Mouse (Mus musculus) embryonic facial prominence, embryonic 11.5 days (tissue): ENCODE measurements around the gene Capg. TPM values are rescaled to one million over a fixed set of nuclear protein-coding genes. Genes with fewer than 3 reads are reported as not detected.

Experiments
- ATAC-seq: fragments of 200-750 bp; cut with Nextera tagmentation; replicated peaks from 2 replicates; pipeline ENCODE4 v1.8.0; 2017; ENCODE audit warnings: low read depth; ENCODE audit not compliant: insufficient number of reproducible peaks, low FRiP score, low TSS enrichment
- DNase-seq: peaks from one replicate; pipeline ENCODE4 v3.0.0-alpha.2; 2015; ENCODE audit warnings: low spot score
- H3K27ac ChIP-seq: fragments of 300-500 bp; sonication (generic); replicated peaks from 2 replicates; pipeline ENCODE4 v1.5.1; 2014; ENCODE audit warnings: mild to moderate bottlenecking, low read depth, low read length, control low read depth
- H3K27me3 ChIP-seq: fragments of 300-500 bp; sonication (generic); 2 replicates; pipeline ENCODE4 v1.6.1; 2014; ENCODE audit warnings: mild to moderate bottlenecking, low read length, moderate library complexity, mixed read lengths; ENCODE audit not compliant: control insufficient read depth, insufficient read depth
- H3K36me3 ChIP-seq: fragments of 300-500 bp; sonication (generic); replicated peaks from 2 replicates; pipeline ENCODE4 v1.6.1; 2014; ENCODE audit warnings: low read depth, mild to moderate bottlenecking, low read length, moderate library complexity, mixed read lengths; ENCODE audit not compliant: control insufficient read depth, insufficient read depth
- H3K4me1 ChIP-seq: fragments of 300-500 bp; sonication (generic); 2 replicates; pipeline ENCODE4 v1.6.1; 2014; ENCODE audit warnings: low read length, mixed read lengths; ENCODE audit not compliant: control insufficient read depth, insufficient read depth
- H3K4me2 ChIP-seq: fragments of 300-500 bp; sonication (generic); 2 replicates; pipeline ENCODE4 v1.6.1; 2014; ENCODE audit warnings: low read depth, mild to moderate bottlenecking, control low read depth, low read length, moderate library complexity
- H3K4me3 ChIP-seq: fragments of 300-500 bp; sonication (generic); 2 replicates; pipeline ENCODE4 v1.5.1; 2014; ENCODE audit warnings: low read depth, low read length, control low read depth
- H3K9ac ChIP-seq: fragments of 300-500 bp; sonication (generic); replicated peaks from 2 replicates; pipeline ENCODE4 v1.6.1; 2014; ENCODE audit warnings: mild to moderate bottlenecking, control low read depth, low read length
- H3K9me3 ChIP-seq: fragments of 300-500 bp; sonication (generic); replicated peaks from 2 replicates; pipeline ENCODE4 v1.6.1; 2016; ENCODE audit warnings: mild to moderate bottlenecking, low read length, inconsistent platforms, mixed read lengths; ENCODE audit not compliant: control insufficient read depth
- WGBS: fragments of 180-500 bp; shearing (Covaris S2); extraction: QIAGEN DNeasy Blood & Tissue Kit; methylation state at CpG from one replicate; pipeline ENCODE4 v1.1.7; 2014; 5-methylcytosine and 5-hydroxymethylcytosine counted together
- polyA plus RNA-seq: library from polyadenylated mRNA; unstranded; fragments of >200 nt; fragmentation: Nextera tagmentation; extraction: Ambion mirVana; gene quantifications from 2 replicates; pipeline ENCODE4 v1.2.1, GENCODE M21; 2014

Capg gene
- polyA plus RNA-seq, 1 experiment from 2014 or later = 17.5 TPM

DNA sequence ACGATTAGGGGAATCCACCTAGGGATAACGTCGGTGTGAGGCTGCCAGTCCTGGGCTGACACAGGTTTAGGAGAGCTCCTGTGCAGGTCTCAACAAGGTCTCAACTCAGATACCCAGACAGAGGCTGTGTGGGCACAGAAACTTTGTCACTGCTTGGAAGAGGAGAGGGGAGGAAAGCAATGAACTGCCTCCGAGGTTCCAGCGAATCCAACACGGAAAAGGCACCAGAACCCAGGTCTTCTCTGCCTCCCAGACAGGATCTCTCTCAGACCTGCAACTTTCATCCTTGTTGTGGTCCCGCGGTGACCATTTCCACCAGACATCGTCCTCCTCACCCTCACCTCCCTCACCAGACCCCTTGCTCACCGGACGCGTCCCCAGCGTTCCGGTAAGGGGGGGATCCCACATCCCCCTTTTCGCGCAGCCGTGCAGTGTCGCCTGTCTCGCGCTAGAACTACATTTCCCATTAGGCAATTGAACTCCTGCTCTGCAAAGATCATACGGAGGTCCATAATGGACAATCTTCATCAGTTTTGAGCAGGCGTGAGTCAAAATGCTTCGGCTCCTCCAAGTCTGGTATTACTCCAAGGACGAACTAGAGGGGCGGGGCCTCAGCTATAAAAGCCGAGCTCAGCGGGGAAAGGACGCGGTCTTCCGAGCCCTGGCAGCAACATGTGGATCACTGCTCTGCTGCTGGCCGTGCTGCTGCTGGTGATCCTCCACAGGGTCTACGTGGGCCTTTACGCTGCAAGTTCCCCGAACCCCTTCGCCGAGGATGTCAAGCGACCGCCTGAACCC lies 54.0 kb downstream of the Capg start, which contains the start of the genes Elmod3 and Retsat:
Gene Elmod3, minus strand, starts transcription at position 458 of the 798 bp plus-strand sequence.
Gene Retsat, plus strand, starts transcription at position 520 of the 798 bp plus-strand sequence.
- Histone ChIP-seq H3K4me2 (peak within 1 kb of the TSS; percentile 75), H3K9ac (peak within 1 kb of the TSS; percentile 70), H3K4me3 (peak within 1 kb of the TSS; percentile 60), H3K27ac (no peak within 1 kb of the TSS), H3K27me3 (no peaks in the 10 kb centered on the region), H3K36me3 (no peaks in the 10 kb centered on the region), H3K4me1 (no peaks in the 10 kb centered on the region), H3K9me3 (no peaks in the 10 kb centered on the region)
- DNase-seq = peak; percentile 97
- ATAC-seq = peak; percentile 88
- WGBS = 1% methylated on average over 38 of the region's 38 CpGs

DNA sequence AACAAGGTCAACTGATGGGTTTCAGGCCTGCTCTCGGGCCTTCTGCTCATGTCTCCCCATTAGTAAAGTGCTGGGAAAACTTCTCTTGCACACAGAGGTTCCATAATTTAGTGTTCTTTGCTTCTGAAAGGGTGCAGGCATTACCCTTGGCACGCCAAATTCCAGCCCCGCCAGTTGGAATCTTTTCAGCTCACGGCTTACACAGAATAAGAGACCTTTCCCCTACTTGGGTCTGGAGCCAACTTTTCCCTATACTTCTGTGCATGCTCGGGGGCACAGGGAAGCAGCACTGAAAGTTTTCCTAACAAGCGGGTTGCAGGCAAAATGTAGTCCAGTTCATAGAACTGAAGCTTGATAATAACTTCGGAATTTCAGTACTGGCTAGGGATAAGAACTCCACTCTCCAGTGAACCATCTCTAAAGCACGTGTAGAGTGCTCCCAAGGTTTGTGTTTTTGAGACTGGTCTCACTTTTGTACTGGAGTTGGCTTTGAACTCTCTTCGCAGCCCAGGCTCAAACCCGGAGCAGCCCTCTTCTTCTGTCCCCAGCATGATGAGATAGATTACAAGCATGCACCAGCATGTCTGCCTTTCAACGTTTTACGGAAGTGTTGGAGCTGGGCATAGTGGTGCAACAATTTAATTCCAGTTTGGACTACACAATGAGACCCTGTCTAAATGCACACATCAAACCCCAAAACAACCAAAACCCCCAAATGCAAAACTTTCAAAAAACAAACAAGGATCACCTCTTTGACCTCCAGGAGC lies 54.8 kb downstream of the Capg start:
- Histone ChIP-seq H3K4me2 (peak overlapping the region; percentile 75), H3K4me3 (peak overlapping the region; percentile 60), H3K36me3 (no peaks in the 10 kb centered on the region), H3K4me1 (no peaks in the 10 kb centered on the region), H3K9ac (peak overlapping the region; percentile 62), H3K9me3 (no peaks in the 10 kb centered on the region), H3K27ac (no peak overlapping the region), H3K27me3 (no peaks in the 10 kb centered on the region)
- WGBS = 51% methylated on average over 12 of the region's 12 CpGs
- ATAC-seq = no peak
- DNase-seq = peak; percentile 30

DNA sequence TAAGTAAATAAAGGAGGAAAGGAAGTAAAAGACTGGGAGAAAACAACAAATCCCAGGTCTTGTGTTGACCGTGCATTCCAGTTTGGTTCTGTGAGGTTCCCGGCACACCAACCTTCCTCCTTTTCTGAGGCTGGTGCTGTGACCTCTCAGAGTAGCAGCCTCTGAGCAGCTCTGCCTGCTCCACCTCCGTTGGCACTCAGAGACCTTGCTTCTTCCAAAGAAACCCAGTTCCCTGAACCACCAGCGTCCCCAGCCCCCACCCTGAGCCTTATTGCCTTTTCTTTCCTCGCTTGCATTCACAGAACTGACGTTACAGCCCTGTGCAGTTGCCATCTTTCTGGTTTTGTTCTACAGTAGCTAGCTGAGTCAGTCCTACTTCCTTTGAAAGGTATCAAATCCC lies 56.0 kb downstream of the Capg start:
- no peaks in the 10 kb centered on the region for H3K4me1 ChIP-seq
- no peaks in the 10 kb centered on the region for H3K9me3 ChIP-seq
- no peak overlapping the region for H3K9ac ChIP-seq
- no peaks in the 10 kb centered on the region for H3K27me3 ChIP-seq
- no peak for ATAC-seq
- no peaks in the 10 kb centered on the region for H3K36me3 ChIP-seq
- 82% methylated on average over 6 of the region's 6 CpGs for WGBS
- no peak overlapping the region for H3K4me3 ChIP-seq
- no peak for DNase-seq
- H3K27ac ChIP-seq = no peak overlapping the region
- no peak overlapping the region for H3K4me2 ChIP-seq

DNA sequence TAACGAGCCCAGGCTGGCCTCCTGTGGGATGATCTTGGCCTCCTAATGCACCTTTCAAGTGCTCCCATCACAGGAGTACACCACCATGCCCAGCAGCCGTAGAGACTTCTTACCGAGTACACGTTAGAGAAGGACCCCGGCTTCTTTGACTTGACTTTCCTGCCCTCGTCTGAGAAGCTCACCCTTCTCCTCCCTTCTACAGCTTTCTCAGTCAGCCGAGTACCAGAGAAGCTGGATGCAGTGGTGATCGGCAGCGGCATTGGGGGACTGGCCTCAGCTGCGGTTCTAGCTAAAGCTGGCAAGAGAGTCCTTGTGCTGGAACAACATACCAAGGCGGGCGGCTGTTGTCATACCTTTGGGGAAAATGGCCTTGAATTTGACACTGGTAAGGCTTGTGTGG lies 56.6 kb downstream of the Capg start:
- DNase-seq = no peak
- WGBS = 84% methylated on average over 12 of the region's 12 CpGs

DNA sequence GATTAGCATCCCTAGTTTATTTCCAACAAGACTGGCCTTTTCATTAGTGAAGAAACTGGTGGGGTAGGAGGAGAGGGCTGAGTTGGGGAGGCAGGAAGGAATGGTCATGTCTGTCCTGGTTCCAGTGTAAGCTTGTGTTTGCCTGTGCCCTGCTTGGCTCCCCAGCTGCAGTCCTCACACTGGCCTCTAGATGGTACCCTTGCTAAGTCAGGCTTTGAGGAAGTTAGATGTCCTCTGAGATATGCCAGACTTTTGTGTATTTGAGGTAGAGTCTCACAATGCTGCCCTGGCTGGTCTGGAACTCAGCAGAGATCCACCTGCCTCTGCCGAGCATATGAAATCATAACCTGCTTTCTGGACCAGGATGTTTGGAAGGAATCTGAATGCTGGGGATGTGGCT lies 57.5 kb downstream of the Capg start:
- no peaks in the 10 kb centered on the region for H3K4me1 ChIP-seq
- no peaks in the 10 kb centered on the region for H3K36me3 ChIP-seq
- no peak overlapping the region for H3K4me2 ChIP-seq
- H3K27me3 ChIP-seq = no peaks in the 10 kb centered on the region
- ATAC-seq (no peak), DNase-seq (peak; percentile 75)
- WGBS = 68% methylated on average over 1 of the region's 1 CpGs
- H3K4me3 ChIP-seq = no peak overlapping the region
- H3K27ac ChIP-seq = no peak overlapping the region
- H3K9me3 ChIP-seq = no peaks in the 10 kb centered on the region
- H3K9ac ChIP-seq = no peak overlapping the region

More for the DNA sequence above, 56.6 kb downstream of the Capg start:
- Histone ChIP-seq H3K36me3 (no peaks in the 10 kb centered on the region), H3K9me3 (no peaks in the 10 kb centered on the region), H3K27ac (no peak overlapping the region), H3K9ac (no peak overlapping the region), H3K4me1 (no peaks in the 10 kb centered on the region), H3K4me2 (no peak overlapping the region), H3K4me3 (no peak overlapping the region), H3K27me3 (no peaks in the 10 kb centered on the region)
- no peak for ATAC-seq

DNA sequence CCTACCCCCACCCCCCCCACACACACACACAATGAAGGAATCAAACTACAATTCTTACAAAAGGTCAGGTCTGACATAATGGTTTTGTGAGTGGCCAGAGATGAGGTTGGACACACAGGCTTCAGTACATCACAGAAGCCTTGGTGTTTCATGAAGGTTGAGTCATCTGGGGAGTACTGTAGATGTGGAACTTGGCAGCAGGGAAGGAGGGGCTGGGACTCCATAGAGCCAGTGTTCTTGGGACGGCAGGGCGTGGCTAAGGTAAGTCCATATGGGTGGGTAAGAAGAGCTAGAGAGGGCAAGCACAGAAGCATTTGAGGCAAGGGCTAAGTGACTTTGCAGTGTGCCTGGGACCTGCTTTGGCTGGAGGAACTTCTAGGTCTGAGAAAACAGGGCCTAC lies 59.9 kb downstream of the Capg start:
- Histone ChIP-seq H3K27ac (no peak overlapping the region), H3K4me3 (no peak overlapping the region), H3K27me3 (no peaks in the 10 kb centered on the region), H3K9ac (no peak overlapping the region), H3K9me3 (no peaks in the 10 kb centered on the region), H3K36me3 (0 out of 2 replicates have a peak, but pooled peaks cover 2% of the 10 kb centered on the region), H3K4me1 (no peaks in the 10 kb centered on the region), H3K4me2 (no peak overlapping the region)
- 86% methylated on average over 2 of the region's 2 CpGs for WGBS
- ATAC-seq (no peak), DNase-seq (no peak)

DNA sequence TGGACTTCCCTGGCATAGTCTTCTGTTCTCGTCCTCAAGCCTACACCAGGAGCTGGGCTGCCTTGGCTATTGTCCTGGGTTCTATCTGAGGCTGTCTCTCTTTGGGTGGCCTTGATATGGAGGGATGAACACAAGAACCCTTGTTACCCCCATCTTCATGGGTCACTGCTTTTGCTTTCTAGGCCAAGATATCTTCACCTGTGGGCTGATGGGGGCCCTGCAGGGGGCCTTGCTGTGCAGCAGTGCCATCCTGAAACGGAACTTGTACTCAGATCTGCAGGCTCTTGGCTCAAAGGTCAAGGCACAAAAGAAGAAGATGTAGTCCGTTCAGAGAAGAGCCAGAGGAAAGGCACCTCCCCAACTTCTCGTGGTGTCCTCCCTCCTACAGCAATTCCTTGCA lies 62.9 kb downstream of the Capg start:
- ATAC-seq (no peak), DNase-seq (no peak)
- no peaks in the 10 kb centered on the region for H3K9me3 ChIP-seq
- H3K4me1 ChIP-seq = no peaks in the 10 kb centered on the region
- 90% methylated on average over 4 of the region's 4 CpGs for WGBS
- no peak overlapping the region for H3K4me3 ChIP-seq
- H3K27me3 ChIP-seq = no peaks in the 10 kb centered on the region
- no peak overlapping the region for H3K9ac ChIP-seq
- 0 out of 2 replicates have a peak, but pooled peaks cover 2% of the 10 kb centered on the region for H3K36me3 ChIP-seq
- no peak overlapping the region for H3K4me2 ChIP-seq
- no peak overlapping the region for H3K27ac ChIP-seq

DNA sequence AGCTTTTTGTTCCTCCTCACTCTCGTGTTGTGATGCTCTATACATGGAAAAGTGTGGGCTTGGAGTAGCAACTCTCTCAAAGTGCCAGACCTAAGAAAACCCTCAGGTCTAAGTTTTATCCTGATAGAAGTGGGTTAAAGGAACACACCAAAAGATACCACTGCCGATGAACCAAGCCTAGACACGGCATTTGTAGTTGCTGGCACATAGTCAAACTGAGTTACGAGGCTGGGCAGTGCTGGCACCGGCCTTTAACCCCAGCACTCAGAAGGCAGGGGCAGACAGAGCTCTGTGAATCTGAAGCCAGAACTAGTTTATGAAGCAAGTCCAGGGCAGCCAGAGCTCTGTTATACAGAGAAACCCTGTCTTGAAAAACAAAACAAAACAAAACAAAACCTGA lies 63.5 kb downstream of the Capg start:
- Histone ChIP-seq H3K4me1 (no peaks in the 10 kb centered on the region), H3K27me3 (no peaks in the 10 kb centered on the region), H3K36me3 (0 out of 2 replicates have a peak, but pooled peaks cover 2% of the 10 kb centered on the region), H3K4me3 (no peak overlapping the region), H3K27ac (no peak overlapping the region), H3K9me3 (no peaks in the 10 kb centered on the region), H3K9ac (no peak overlapping the region), H3K4me2 (no peak overlapping the region)
- WGBS = 89% methylated on average over 5 of the region's 5 CpGs
- no peak for DNase-seq
- ATAC-seq = no peak
